Mouse (Mus musculus) forebrain, embryonic 11.5 days (tissue): ENCODE results near the gene Samhd1. TPM values are rescaled to one million over a fixed set of nuclear protein-coding genes. Genes with fewer than 3 reads are reported as not detected.

Source experiments
- ATAC-seq: fragments of 200-750 bp; cut with Nextera tagmentation; replicated peaks from 2 replicates; pipeline ENCODE4 v1.8.0; 2017; ENCODE audit warnings: moderate TSS enrichment; ENCODE audit not compliant: low FRiP score
- DNase-seq: peaks from one replicate; pipeline ENCODE4 v3.0.0-alpha.2; 2017; ENCODE audit warnings: low spot score
- H3K27ac ChIP-seq: fragments of 300-500 bp; sonication (generic); 2 replicates; pipeline ENCODE4 v1.5.1; 2014; ENCODE audit warnings: low read depth, low read length
- H3K27me3 ChIP-seq: fragments of 300-500 bp; sonication (generic); 2 replicates; pipeline ENCODE4 v1.6.1; 2014; ENCODE audit warnings: mild to moderate bottlenecking, low read length, mixed read lengths; ENCODE audit not compliant: control insufficient read depth, insufficient read depth
- H3K36me3 ChIP-seq: fragments of 300-500 bp; sonication (generic); 2 replicates; pipeline ENCODE4 v1.6.1; 2014; ENCODE audit warnings: mild to moderate bottlenecking, low read length, moderate library complexity, mixed read lengths; ENCODE audit not compliant: control insufficient read depth, insufficient read depth
- H3K4me1 ChIP-seq: fragments of 300-500 bp; sonication (generic); replicated peaks from 2 replicates; pipeline ENCODE4 v1.6.1; 2014; ENCODE audit warnings: low read length, mixed read lengths; ENCODE audit not compliant: control insufficient read depth, insufficient read depth
- H3K4me2 ChIP-seq: fragments of 300-500 bp; sonication (generic); 2 replicates; pipeline ENCODE4 v1.6.1; 2014; ENCODE audit warnings: low read depth, mild to moderate bottlenecking, low read length, moderate library complexity, mixed read lengths; ENCODE audit not compliant: severe bottlenecking
- H3K4me3 ChIP-seq: fragments of 300-500 bp; sonication (generic); 2 replicates; pipeline ENCODE4 v1.5.1; 2014; ENCODE audit warnings: low read depth, low read length
- H3K9ac ChIP-seq: fragments of 300-500 bp; sonication (generic); 2 replicates; pipeline ENCODE4 v1.6.1; 2014; ENCODE audit warnings: low read length
- H3K9me3 ChIP-seq: fragments of 300-500 bp; sonication (generic); 2 replicates; pipeline ENCODE4 v1.6.1; 2016; ENCODE audit warnings: low read length, mixed read lengths; ENCODE audit not compliant: control insufficient read depth
- WGBS: fragments of 180-500 bp; shearing (Covaris S2); extraction: QIAGEN DNeasy Blood & Tissue Kit; methylation state at CpG from one replicate; pipeline ENCODE4 v1.1.7; 2014; 5-methylcytosine and 5-hydroxymethylcytosine counted together
- polyA plus RNA-seq: library from polyadenylated mRNA; unstranded; fragments of >200 nt; fragmentation: Nextera tagmentation; extraction: Ambion mirVana; gene quantifications from 2 replicates; pipeline ENCODE4 v1.2.1, GENCODE M21; 2014

Samhd1 gene
- polyA plus RNA-seq, 1 experiment from 2014 or later: 25.6 TPM

- no peaks in the 10 kb centered on the region for H3K9me3 ChIP-seq
- peak overlapping the region; percentile 87 for H3K4me2 ChIP-seq
- H3K27me3 ChIP-seq: no peaks in the 10 kb centered on the region
- peak; percentile 71 for DNase-seq
- peak overlapping the region; percentile 75 for H3K9ac ChIP-seq
- 0 out of 2 replicates have a peak overlapping the region, but pooled peaks have one; percentile 25 for H3K27ac ChIP-seq
- H3K4me1 ChIP-seq: peaks cover 2% of the 10 kb centered on the region; the same call in 1 of the 2 replicates
- WGBS: 0% methylated on average over 25 of the region's 25 CpGs
- no peaks in the 10 kb centered on the region for H3K36me3 ChIP-seq
- H3K4me3 ChIP-seq: peak overlapping the region; percentile 71
- ATAC-seq: peak; percentile 76
These were observed 560 bp downstream of the Samhd1 start for GRCm38 (mm10) chr2:157134479-157134931.

- Histone ChIP-seq H3K36me3 (no peaks in the 10 kb centered on the region), H3K27ac (no peak overlapping the region), H3K4me3 (peak overlapping the region; percentile 71), H3K9me3 (no peaks in the 10 kb centered on the region), H3K27me3 (no peaks in the 10 kb centered on the region), H3K4me2 (peak overlapping the region; percentile 87), H3K9ac (peak overlapping the region; percentile 75), H3K4me1 (peaks cover 2% of the 10 kb centered on the region; the same call in 1 of the 2 replicates)
- 16% methylated on average over 11 of the region's 11 CpGs for WGBS
- DNase-seq (no peak), ATAC-seq (no peak)
These were observed 1.1 kb downstream of the Samhd1 start for GRCm38 (mm10) chr2:157133769-157134478.

GRCm38 (mm10) chr2:157132686-157133540, 2.2 kb downstream of the Samhd1 start:
- DNase-seq (no peak), ATAC-seq (no peak)
- H3K27me3 ChIP-seq: no peaks in the 10 kb centered on the region
- H3K27ac ChIP-seq: no peak overlapping the region
- H3K4me1 ChIP-seq: peaks cover 2% of the 10 kb centered on the region; the same call in 1 of the 2 replicates
- H3K4me2 ChIP-seq: no peak overlapping the region
- no peaks in the 10 kb centered on the region for H3K36me3 ChIP-seq
- 84% methylated on average over 3 of the region's 3 CpGs for WGBS
- no peaks in the 10 kb centered on the region for H3K9me3 ChIP-seq
- no peak overlapping the region for H3K9ac ChIP-seq
- no peak overlapping the region for H3K4me3 ChIP-seq

- Histone ChIP-seq H3K9me3 (no peaks in the 10 kb centered on the region), H3K27ac (no peak overlapping the region), H3K4me1 (peaks cover 2% of the 10 kb centered on the region; the same call in 1 of the 2 replicates), H3K4me3 (no peak overlapping the region), H3K36me3 (no peaks in the 10 kb centered on the region), H3K9ac (no peak overlapping the region), H3K4me2 (no peak overlapping the region), H3K27me3 (no peaks in the 10 kb centered on the region)
- DNase-seq (no peak), ATAC-seq (no peak)
- 90% methylated on average over 1 of the region's 1 CpGs for WGBS
These were observed 3.0 kb downstream of the Samhd1 start for GRCm38 (mm10) chr2:157132086-157132485.

- H3K9ac ChIP-seq: no peak overlapping the region
- H3K4me3 ChIP-seq: no peak overlapping the region
- no peaks in the 10 kb centered on the region for H3K36me3 ChIP-seq
- H3K9me3 ChIP-seq: no peaks in the 10 kb centered on the region
- ATAC-seq (no peak), DNase-seq (no peak)
- 92% methylated on average over 8 of the region's 8 CpGs for WGBS
- H3K27me3 ChIP-seq: no peaks in the 10 kb centered on the region
- H3K4me1 ChIP-seq: peaks cover 2% of the 10 kb centered on the region; the same call in 1 of the 2 replicates
- H3K4me2 ChIP-seq: no peak overlapping the region
- no peak overlapping the region for H3K27ac ChIP-seq
These were observed 4.1 kb downstream of the Samhd1 start for GRCm38 (mm10) chr2:157130813-157131514.

- H3K9me3 ChIP-seq: no peaks in the 10 kb centered on the region
- H3K9ac ChIP-seq: no peak overlapping the region
- ATAC-seq: no peak
- no peaks in the 10 kb centered on the region for H3K36me3 ChIP-seq
- H3K4me1 ChIP-seq: no peaks in the 10 kb centered on the region
- no peaks in the 10 kb centered on the region for H3K27me3 ChIP-seq
- no peak overlapping the region for H3K27ac ChIP-seq
- WGBS: 85% methylated on average over 11 of the region's 11 CpGs
- no peak overlapping the region for H3K4me3 ChIP-seq
- no peak overlapping the region for H3K4me2 ChIP-seq
- no peak for DNase-seq
These were observed 5.4 kb downstream of the Samhd1 start for GRCm38 (mm10) chr2:157129601-157130164.

GRCm38 (mm10) chr2:157129096-157129495, 6.0 kb downstream of the Samhd1 start:
- 93% methylated on average over 4 of the region's 4 CpGs for WGBS
- H3K4me2 ChIP-seq: no peak overlapping the region
- no peaks in the 10 kb centered on the region for H3K27me3 ChIP-seq
- no peak overlapping the region for H3K9ac ChIP-seq
- no peaks in the 10 kb centered on the region for H3K9me3 ChIP-seq
- H3K27ac ChIP-seq: no peak overlapping the region
- no peak for DNase-seq
- no peaks in the 10 kb centered on the region for H3K4me1 ChIP-seq
- no peak overlapping the region for H3K4me3 ChIP-seq
- H3K36me3 ChIP-seq: no peaks in the 10 kb centered on the region
- no peak for ATAC-seq

GRCm38 (mm10) chr2:157128072-157128471, 7.0 kb downstream of the Samhd1 start:
- no peak for ATAC-seq
- H3K4me1 ChIP-seq: no peaks in the 10 kb centered on the region
- 71% methylated on average over 4 of the region's 4 CpGs for WGBS
- no peaks in the 10 kb centered on the region for H3K27me3 ChIP-seq
- H3K9ac ChIP-seq: no peak overlapping the region
- H3K4me2 ChIP-seq: no peak overlapping the region
- H3K9me3 ChIP-seq: no peaks in the 10 kb centered on the region
- no peak overlapping the region for H3K4me3 ChIP-seq
- H3K36me3 ChIP-seq: no peaks in the 10 kb centered on the region
- no peak for DNase-seq
- no peak overlapping the region for H3K27ac ChIP-seq
